Mouse (Mus musculus): Measurements from ENCODE around the gene Gimap4. TPM values are rescaled to one million over a fixed set of nuclear protein-coding genes. Genes with fewer than 3 reads are reported as not detected.

The Gimap4 gene
- polyA plus RNA-seq, 1 experiment from 2014 or later = 2.2 TPM

GRCm38 (mm10) chr6:48689320-48689719 lies 5.0 kb downstream of the Gimap4 start:
- 90% methylated on average over 2 of the region's 2 CpGs for WGBS
- Histone ChIP-seq H3K36me3 (ENCODE audit: poor library complexity, severe bottlenecking) (no peaks in the 10 kb centered on the region), H3K9ac (no peak overlapping the region), H3K4me2 (no peak overlapping the region), H3K27ac (no peak overlapping the region), H3K9me3 (replicated peaks) (no peaks in the 10 kb centered on the region), H3K4me3 (no peak overlapping the region), H3K4me1 (no peaks in the 10 kb centered on the region), H3K27me3 (no peaks in the 10 kb centered on the region)
- no peak for ATAC-seq

GRCm38 (mm10) chr6:48692962-48693361 lies 8.6 kb downstream of the Gimap4 start:
- Histone ChIP-seq H3K9ac (no peak overlapping the region), H3K4me1 (no peaks in the 10 kb centered on the region), H3K9me3 (replicated peaks) (0 out of 2 replicates have a peak, but pooled peaks cover 3% of the 10 kb centered on the region), H3K27ac (no peak overlapping the region), H3K4me3 (no peak overlapping the region), H3K36me3 (ENCODE audit: poor library complexity, severe bottlenecking) (no peaks in the 10 kb centered on the region), H3K4me2 (no peak overlapping the region), H3K27me3 (no peaks in the 10 kb centered on the region)
- WGBS = 90% methylated on average over 6 of the region's 6 CpGs
- no peak for ATAC-seq

GRCm38 (mm10) chr6:48696830-48697554 lies 12.6 kb downstream of the Gimap4 start:
- no peak for ATAC-seq
- no peaks in the 10 kb centered on the region for H3K4me1 ChIP-seq
- 74% methylated on average over 4 of the region's 4 CpGs for WGBS
- H3K36me3 ChIP-seq (ENCODE audit: poor library complexity, severe bottlenecking) = no peaks in the 10 kb centered on the region
- no peak overlapping the region for H3K9ac ChIP-seq
- no peaks in the 10 kb centered on the region for H3K27me3 ChIP-seq
- 0 out of 2 replicates have a peak, but pooled peaks cover 3% of the 10 kb centered on the region for H3K9me3 ChIP-seq (replicated peaks)
- H3K4me2 ChIP-seq = no peak overlapping the region
- H3K27ac ChIP-seq = no peak overlapping the region
- no peak overlapping the region for H3K4me3 ChIP-seq

GRCm38 (mm10) chr6:48697555-48697930 lies 13.2 kb downstream of the Gimap4 start:
- no peak for ATAC-seq
- no peaks in the 10 kb centered on the region for H3K27me3 ChIP-seq
- 0 out of 2 replicates have a peak, but pooled peaks cover 3% of the 10 kb centered on the region for H3K9me3 ChIP-seq (replicated peaks)
- no peaks in the 10 kb centered on the region for H3K4me1 ChIP-seq
- H3K27ac ChIP-seq = no peak overlapping the region
- H3K9ac ChIP-seq = no peak overlapping the region
- H3K4me2 ChIP-seq = no peak overlapping the region
- no peak overlapping the region for H3K4me3 ChIP-seq
- no peaks in the 10 kb centered on the region for H3K36me3 ChIP-seq (ENCODE audit: poor library complexity, severe bottlenecking)
- WGBS = 16% methylated on average over 1 of the region's 1 CpGs

GRCm38 (mm10) chr6:48698066-48698856 lies 13.9 kb downstream of the Gimap4 start:
- Histone ChIP-seq H3K9ac (no peak overlapping the region), H3K4me1 (no peaks in the 10 kb centered on the region), H3K36me3 (ENCODE audit: poor library complexity, severe bottlenecking) (no peaks in the 10 kb centered on the region), H3K4me2 (no peak overlapping the region), H3K9me3 (replicated peaks) (0 out of 2 replicates have a peak, but pooled peaks cover 3% of the 10 kb centered on the region), H3K27ac (no peak overlapping the region), H3K4me3 (no peak overlapping the region), H3K27me3 (no peaks in the 10 kb centered on the region)
- WGBS = 77% methylated on average over 7 of the region's 7 CpGs
- no peak for ATAC-seq

- no peaks in the 10 kb centered on the region for H3K36me3 ChIP-seq (ENCODE audit: poor library complexity, severe bottlenecking)
- H3K27ac ChIP-seq = no peak overlapping the region
- H3K9ac ChIP-seq = no peak overlapping the region
- no peak overlapping the region for H3K4me3 ChIP-seq
- H3K4me1 ChIP-seq = no peaks in the 10 kb centered on the region
- ATAC-seq = no peak
- H3K4me2 ChIP-seq = no peak overlapping the region
- 0 out of 2 replicates have a peak, but pooled peaks cover 3% of the 10 kb centered on the region for H3K9me3 ChIP-seq (replicated peaks)
- WGBS = 85% methylated on average over 3 of the region's 3 CpGs
- H3K27me3 ChIP-seq = no peaks in the 10 kb centered on the region
Observed at GRCm38 (mm10) chr6:48698888-48699287, 14.5 kb downstream of the Gimap4 start.

- H3K4me2 ChIP-seq = no peak overlapping the region
Observed at GRCm38 (mm10) chr6:48700251-48701075, 16.1 kb downstream of the Gimap4 start.

GRCm38 (mm10) chr6:48702146-48702545 lies 17.8 kb downstream of the Gimap4 start:
- no peak overlapping the region for H3K9ac ChIP-seq
- H3K36me3 ChIP-seq (ENCODE audit: poor library complexity, severe bottlenecking) = no peaks in the 10 kb centered on the region
- ATAC-seq = no peak
- H3K4me2 ChIP-seq = no peak overlapping the region
- no peak overlapping the region for H3K4me3 ChIP-seq
- WGBS = 87% methylated on average over 7 of the region's 7 CpGs
- H3K27me3 ChIP-seq = no peaks in the 10 kb centered on the region
- H3K4me1 ChIP-seq = no peaks in the 10 kb centered on the region
- no peak overlapping the region for H3K27ac ChIP-seq
- H3K9me3 ChIP-seq (replicated peaks) = no peaks in the 10 kb centered on the region

More at GRCm38 (mm10) chr6:48700251-48701075, 16.1 kb downstream of the Gimap4 start:
- Histone ChIP-seq H3K4me3 (no peak overlapping the region), H3K9ac (no peak overlapping the region), H3K27me3 (no peaks in the 10 kb centered on the region), H3K4me1 (no peaks in the 10 kb centered on the region), H3K9me3 (replicated peaks) (no peaks in the 10 kb centered on the region), H3K27ac (no peak overlapping the region), H3K36me3 (ENCODE audit: poor library complexity, severe bottlenecking) (no peaks in the 10 kb centered on the region)
- 64% methylated on average over 5 of the region's 5 CpGs for WGBS
- ATAC-seq = no peak

- no peaks in the 10 kb centered on the region for H3K36me3 ChIP-seq (ENCODE audit: poor library complexity, severe bottlenecking)
- WGBS = 73% methylated on average over 5 of the region's 5 CpGs
- no peak for ATAC-seq
- no peaks in the 10 kb centered on the region for H3K27me3 ChIP-seq
- no peak overlapping the region for H3K9ac ChIP-seq
- H3K4me1 ChIP-seq = no peaks in the 10 kb centered on the region
- no peaks in the 10 kb centered on the region for H3K9me3 ChIP-seq (replicated peaks)
- no peak overlapping the region for H3K4me2 ChIP-seq
- H3K27ac ChIP-seq = no peak overlapping the region
- no peak overlapping the region for H3K4me3 ChIP-seq
Observed at GRCm38 (mm10) chr6:48702601-48703000, 18.3 kb downstream of the Gimap4 start.

- no peak overlapping the region for H3K4me2 ChIP-seq
- H3K9ac ChIP-seq = no peak overlapping the region
- ATAC-seq = no peak
- H3K4me1 ChIP-seq = no peaks in the 10 kb centered on the region
- H3K9me3 ChIP-seq (replicated peaks) = no peaks in the 10 kb centered on the region
- no peak overlapping the region for H3K27ac ChIP-seq
- H3K36me3 ChIP-seq (ENCODE audit: poor library complexity, severe bottlenecking) = no peaks in the 10 kb centered on the region
- H3K4me3 ChIP-seq = no peak overlapping the region
- no peaks in the 10 kb centered on the region for H3K27me3 ChIP-seq
Observed at GRCm38 (mm10) chr6:48704146-48704545, 19.8 kb downstream of the Gimap4 start.

GRCm38 (mm10) chr6:48706130-48706529 lies 21.8 kb downstream of the Gimap4 start:
- WGBS = 46% methylated on average over 3 of the region's 3 CpGs
- Histone ChIP-seq H3K27ac (no peak overlapping the region), H3K9me3 (replicated peaks) (no peaks in the 10 kb centered on the region), H3K4me1 (no peaks in the 10 kb centered on the region), H3K9ac (no peak overlapping the region), H3K27me3 (no peaks in the 10 kb centered on the region), H3K4me3 (no peak overlapping the region), H3K4me2 (no peak overlapping the region), H3K36me3 (ENCODE audit: poor library complexity, severe bottlenecking) (no peaks in the 10 kb centered on the region)
- no peak for ATAC-seq

- H3K4me1 ChIP-seq = no peaks in the 10 kb centered on the region
- no peak within 1 kb of the TSS for H3K27ac ChIP-seq
- H3K9ac ChIP-seq = no peak within 1 kb of the TSS
- WGBS = 46% methylated on average over 2 of the region's 2 CpGs
- no peaks in the 10 kb centered on the region for H3K27me3 ChIP-seq
- no peaks in the 10 kb centered on the region for H3K36me3 ChIP-seq (ENCODE audit: poor library complexity, severe bottlenecking)
- no peak for ATAC-seq
- no peaks in the 10 kb centered on the region for H3K9me3 ChIP-seq (replicated peaks)
- no peak within 1 kb of the TSS for H3K4me2 ChIP-seq
- H3K4me3 ChIP-seq = no peak within 1 kb of the TSS
Observed at GRCm38 (mm10) chr6:48718455-48718854, 34.1 kb downstream of the Gimap4 start, which contains the start of the genes Gm28053 and Gimap7. Gene Gm28053 (plus strand): TSS chr6:48718607. Gene Gimap7 (plus strand): TSS chr6:48718621.
